Mouse (Mus musculus) spleen, adult 2 months (tissue): Measurements from ENCODE around the gene Hnrnpll. TPM values are rescaled to one million over a fixed set of nuclear protein-coding genes. Genes with fewer than 3 reads are reported as not detected.
"Not testable (repeated sequence)": the region's sequence is repeated elsewhere in the genome, so short reads cannot be mapped to it uniquely, and the experiment has no call there.

Experiments
- DNase-seq, 2 experiments: peaks; one replicate each; pipeline versions ENCODE4 v3.0.0 to v3.0.0-alpha.2; 2012 to 2021; ENCODE audit warnings: low spot score in 2 of 2, low read depth in 1 of 2
- H3K27ac ChIP-seq: fragments of 200-500 bp; 2 replicates; pipeline ENCODE4 v1.5.1; 2012; ENCODE audit warnings: low read length, inconsistent platforms; ENCODE audit not compliant: insufficient read depth
- H3K27me3 ChIP-seq: fragments of 200-500 bp; 2 replicates; pipeline ENCODE4 v1.6.1; 2012; ENCODE audit warnings: mild to moderate bottlenecking, moderate library complexity, low read length, inconsistent platforms; ENCODE audit not compliant: control insufficient read depth, insufficient read depth
- H3K36me3 ChIP-seq: fragments of 200-500 bp; 2 replicates; pipeline ENCODE4 v1.6.1; 2012; ENCODE audit warnings: mild to moderate bottlenecking, low read length, inconsistent platforms; ENCODE audit not compliant: control insufficient read depth, insufficient read depth
- H3K4me1 ChIP-seq: fragments of 200-500 bp; 2 replicates; pipeline ENCODE4 v1.6.1; 2011; ENCODE audit warnings: inconsistent platforms; ENCODE audit not compliant: control insufficient read depth, insufficient read depth, insufficient read length
- H3K4me3 ChIP-seq: fragments of 200-500 bp; 2 replicates; pipeline ENCODE4 v1.5.1; 2011; ENCODE audit warnings: mild to moderate bottlenecking, inconsistent platforms; ENCODE audit not compliant: insufficient read depth, insufficient read length; ENCODE audit errors: extremely low read depth
- CTCF ChIP-seq: fragments of 200-500 bp; IDR thresholded peaks from 2 replicates; pipeline ENCODE4 v1.5.1; 2011; ENCODE audit warnings: mild to moderate bottlenecking, inconsistent platforms; ENCODE audit not compliant: insufficient read depth, insufficient read length, insufficient replicate concordance; ENCODE audit errors: extremely low read depth
- POLR2A ChIP-seq: fragments of 200-500 bp; IDR thresholded peaks from 2 replicates; pipeline ENCODE4 v1.6.1; 2011; ENCODE audit warnings: low read depth, low read length, inconsistent platforms
- WGBS: fragments of 180-500 bp; shearing (Covaris S2); methylation state at CpG from one replicate; pipeline ENCODE4 v1.1.7; 2018; 5-methylcytosine and 5-hydroxymethylcytosine counted together
- polyA plus RNA-seq: library from polyadenylated mRNA; depleted of rRNA; stranded (reverse); fragments of >200 nt; gene quantifications from 2 replicates; pipeline ENCODE4 v1.2.3, GENCODE M21; 2012

Hnrnpll gene
- polyA plus RNA-seq, 1 experiment, result 5.7 TPM

- Histone ChIP-seq H3K27ac (no peak overlapping the region), H3K36me3 (no peaks in the 10 kb centered on the region), H3K27me3 (no peaks in the 10 kb centered on the region), H3K4me1 (no peaks in the 10 kb centered on the region), H3K4me3 (no peak overlapping the region)
- WGBS, result 76% methylated on average over 12 of the region's 12 CpGs
- no peak for TF ChIP-seq CTCF
- TF ChIP-seq POLR2A, result no peak
- DNase-seq, result no peak
Measured at GRCm38 (mm10) chr17:80018239-80018975, 43.7 kb downstream of the Hnrnpll start.

- peak; percentile 15 to 24 for DNase-seq
- no peaks in the 10 kb centered on the region for H3K27me3 ChIP-seq
- TF ChIP-seq CTCF (peak; percentile 43; the same call in 1 of the 2 replicates), POLR2A (no peak)
Measured at GRCm38 (mm10) chr17:80017389-80017788, 44.7 kb downstream of the Hnrnpll start.

GRCm38 (mm10) chr17:80016400-80016799 is 45.7 kb downstream of the Hnrnpll start:
- not testable (repeated sequence) for H3K27ac ChIP-seq, H3K36me3 ChIP-seq, DNase-seq, H3K27me3 ChIP-seq, H3K4me1 ChIP-seq, H3K4me3 ChIP-seq
- WGBS, result 82% methylated on average over 4 of the region's 4 CpGs

More at GRCm38 (mm10) chr17:80017389-80017788, 44.7 kb downstream of the Hnrnpll start:
- Histone ChIP-seq H3K36me3 (no peaks in the 10 kb centered on the region), H3K27ac (no peak overlapping the region), H3K4me1 (no peaks in the 10 kb centered on the region), H3K4me3 (no peak overlapping the region)
- WGBS, result 54% methylated on average over 12 of the region's 12 CpGs

GRCm38 (mm10) chr17:80014361-80014809 is 47.7 kb downstream of the Hnrnpll start:
- Histone ChIP-seq H3K27me3 (no peaks in the 10 kb centered on the region), H3K4me3 (no peak overlapping the region), H3K36me3 (no peaks in the 10 kb centered on the region), H3K4me1 (no peaks in the 10 kb centered on the region), H3K27ac (no peak overlapping the region)
- DNase-seq, result no peak
- TF ChIP-seq POLR2A (no peak), CTCF (no peak)
- WGBS, result 62% methylated on average over 8 of the region's 8 CpGs

GRCm38 (mm10) chr17:80009926-80010325 is 52.2 kb downstream of the Hnrnpll start:
- Histone ChIP-seq H3K27me3 (no peaks in the 10 kb centered on the region), H3K27ac (no peak overlapping the region), H3K4me1 (no peaks in the 10 kb centered on the region), H3K4me3 (no peak overlapping the region), H3K36me3 (no peaks in the 10 kb centered on the region)
- DNase-seq, result no peak
- no peak for TF ChIP-seq POLR2A
- TF ChIP-seq CTCF, result no peak
- WGBS, result 59% methylated on average over 15 of the region's 15 CpGs

GRCm38 (mm10) chr17:80008847-80009246 is 53.3 kb downstream of the Hnrnpll start:
- no peak for DNase-seq

GRCm38 (mm10) chr17:80004345-80005239 is 57.5 kb downstream of the Hnrnpll start:
- H3K4me3 ChIP-seq, result no peak overlapping the region
- no peaks in the 10 kb centered on the region for H3K36me3 ChIP-seq
- DNase-seq, result peak; percentile 34 to 50
- no peaks in the 10 kb centered on the region for H3K27me3 ChIP-seq
- TF ChIP-seq CTCF, result peak; percentile 56; the same call in 1 of the 2 replicates
- TF ChIP-seq POLR2A, result no peak
- 30% methylated on average over 17 of the region's 17 CpGs for WGBS
- H3K27ac ChIP-seq, result no peak overlapping the region
- H3K4me1 ChIP-seq, result no peaks in the 10 kb centered on the region; the same call in 1 of the 2 replicates

More at GRCm38 (mm10) chr17:80008847-80009246, 53.3 kb downstream of the Hnrnpll start:
- WGBS, result 23% methylated on average over 5 of the region's 5 CpGs
- Histone ChIP-seq H3K27ac (no peak overlapping the region), H3K36me3 (no peaks in the 10 kb centered on the region), H3K4me1 (no peaks in the 10 kb centered on the region; the same call in 1 of the 2 replicates), H3K27me3 (no peaks in the 10 kb centered on the region), H3K4me3 (no peak overlapping the region)
- TF ChIP-seq CTCF, result no peak
- no peak for TF ChIP-seq POLR2A

- H3K4me1 ChIP-seq, H3K27me3 ChIP-seq, H3K36me3 ChIP-seq, H3K4me3 ChIP-seq, DNase-seq, H3K27ac ChIP-seq: not testable (repeated sequence)
- 95% methylated on average over 3 of the region's 3 CpGs for WGBS
Measured at GRCm38 (mm10) chr17:80003851-80004250, 58.3 kb downstream of the Hnrnpll start.
